Mouse (Mus musculus): ENCODE results near the gene Spg21.

Spg21 gene

GRCm38 (mm10) chr9:65460732-65461442 is at the start of gene Spg21:
Spg21 (plus strand) TSS chr9:65460947.
- peak; percentile 94 to 97 for DNase-seq

- no peak for DNase-seq
Observed at GRCm38 (mm10) chr9:65411326-65411725, 49.4 kb upstream of the Spg21 start.

GRCm38 (mm10) chr9:65417738-65418137 is 43.0 kb upstream of the Spg21 start:
- DNase-seq = no peak

GRCm38 (mm10) chr9:65419633-65420032 is 41.1 kb upstream of the Spg21 start:
- DNase-seq = no peak

- peak; percentile 77 to 79 for DNase-seq
Observed at GRCm38 (mm10) chr9:65422760-65423501, 37.8 kb upstream of the Spg21 start, which contains the start of gene Slc51b. Slc51b (minus strand) TSS chr9:65422955.

- DNase-seq = no peak
Observed at GRCm38 (mm10) chr9:65424393-65424792, 36.4 kb upstream of the Spg21 start.

GRCm38 (mm10) chr9:65427511-65427910 is 33.2 kb upstream of the Spg21 start:
- DNase-seq = peak; percentile 43 to 79

GRCm38 (mm10) chr9:65428003-65428402 is 32.7 kb upstream of the Spg21 start:
- DNase-seq = no peak

- DNase-seq = no peak
Observed at GRCm38 (mm10) chr9:65430401-65430800, 30.3 kb upstream of the Spg21 start.

- DNase-seq = no peak
Observed at GRCm38 (mm10) chr9:65430921-65431320, 29.8 kb upstream of the Spg21 start.

- DNase-seq = peak; percentile 82 to 93
Observed at GRCm38 (mm10) chr9:65432236-65432635, 28.5 kb upstream of the Spg21 start.

- peak; percentile 38 to 62 for DNase-seq
Observed at GRCm38 (mm10) chr9:65434140-65434539, 26.6 kb upstream of the Spg21 start.

- DNase-seq = no peak
Observed at GRCm38 (mm10) chr9:65435211-65435610, 25.5 kb upstream of the Spg21 start.

- DNase-seq = peak; percentile 91 to 95
Observed at GRCm38 (mm10) chr9:65435671-65436301, 25.0 kb upstream of the Spg21 start, which contains the start of gene Mtfmt. Mtfmt (plus strand) TSS chr9:65435782.

GRCm38 (mm10) chr9:65444692-65445091 is 16.1 kb upstream of the Spg21 start:
- no peak for DNase-seq

- no peak for DNase-seq
Observed at GRCm38 (mm10) chr9:65447951-65448350, 12.8 kb upstream of the Spg21 start.

- DNase-seq = no peak
Observed at GRCm38 (mm10) chr9:65458975-65459374, 1.8 kb upstream of the Spg21 start.

- no peak for DNase-seq
Observed at GRCm38 (mm10) chr9:65460198-65460597, 549 bp upstream of the Spg21 start.

GRCm38 (mm10) chr9:65462544-65462943 is 1.8 kb downstream of the Spg21 start:
- DNase-seq = no peak

GRCm38 (mm10) chr9:65464161-65464560 is 3.4 kb downstream of the Spg21 start:
- DNase-seq = peak; percentile 54 to 69

- DNase-seq = no peak
Observed at GRCm38 (mm10) chr9:65465241-65465640, 4.5 kb downstream of the Spg21 start.

- DNase-seq = no peak
Observed at GRCm38 (mm10) chr9:65467686-65468085, 6.9 kb downstream of the Spg21 start.

- DNase-seq = no peak
Observed at GRCm38 (mm10) chr9:65472769-65473168, 12.0 kb downstream of the Spg21 start.

GRCm38 (mm10) chr9:65479158-65479557 is 18.4 kb downstream of the Spg21 start:
- DNase-seq = no peak

Data from kidney, adult 8-10 months (tissue).